Mouse (Mus musculus): ENCODE measurements at regions not wholly inside any gene's neighbourhood (a gene's known extent, or its start where the extent isn't known, plus 50 kb on each side); places are given as distances from the start of the nearest gene placed in this dataset.
A peak's percentile ranks its signal among the peaks of the same experiment; 100 is the strongest.

GRCm38 (mm10) chr10:21465362-21465761 lies 88.3 kb downstream of the Aldh8a1 start:
- no peak overlapping the region for H3K27ac ChIP-seq
- ATAC-seq (ENCODE audit: low FRiP score): peak; percentile 79
- H3K27me3 ChIP-seq: peaks cover 17% of the 10 kb centered on the region
- no peak overlapping the region for H3K4me3 ChIP-seq
- H3K9ac ChIP-seq: no peak overlapping the region
- WGBS: under 1% methylated on average over 15 of the region's 15 CpGs
- H3K4me2 ChIP-seq (replicated peaks): peak overlapping the region; percentile 30
- H3K36me3 ChIP-seq: no peaks in the 10 kb centered on the region
- H3K4me1 ChIP-seq: 0 out of 2 replicates have a peak, but pooled peaks cover 4% of the 10 kb centered on the region
- no peaks in the 10 kb centered on the region for H3K9me3 ChIP-seq (replicated peaks)

DNA sequence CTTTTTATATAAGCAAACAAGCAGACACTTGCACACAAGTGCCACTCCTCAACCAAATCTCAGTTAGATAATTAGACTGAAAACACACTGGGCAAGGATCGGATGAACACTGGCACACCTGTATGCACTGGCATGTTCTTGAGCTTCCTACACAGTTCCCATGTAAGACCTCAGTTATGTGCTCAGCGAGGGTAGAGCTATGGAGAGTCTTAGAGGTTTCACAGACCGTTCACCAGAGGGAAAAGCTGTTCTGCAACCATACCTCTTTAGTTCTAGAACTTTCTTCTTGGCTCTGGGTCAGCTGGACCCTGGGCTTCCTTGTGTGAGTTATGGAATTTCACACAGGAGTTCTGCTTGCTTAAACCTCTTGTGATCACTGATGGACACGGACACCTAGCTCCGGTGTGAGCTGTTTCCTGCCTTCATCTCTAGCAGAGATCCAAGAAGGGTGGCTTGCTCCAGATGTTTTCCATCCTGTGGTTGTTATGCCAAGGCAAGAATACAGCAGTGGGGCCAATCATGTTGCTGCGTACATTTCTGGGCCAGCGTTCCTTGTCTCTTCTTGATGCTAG lies 88.8 kb downstream of the Aldh8a1 start:
- 0 out of 2 replicates have a peak overlapping the region, but pooled peaks have one; percentile 30 for H3K4me2 ChIP-seq (replicated peaks)

DNA sequence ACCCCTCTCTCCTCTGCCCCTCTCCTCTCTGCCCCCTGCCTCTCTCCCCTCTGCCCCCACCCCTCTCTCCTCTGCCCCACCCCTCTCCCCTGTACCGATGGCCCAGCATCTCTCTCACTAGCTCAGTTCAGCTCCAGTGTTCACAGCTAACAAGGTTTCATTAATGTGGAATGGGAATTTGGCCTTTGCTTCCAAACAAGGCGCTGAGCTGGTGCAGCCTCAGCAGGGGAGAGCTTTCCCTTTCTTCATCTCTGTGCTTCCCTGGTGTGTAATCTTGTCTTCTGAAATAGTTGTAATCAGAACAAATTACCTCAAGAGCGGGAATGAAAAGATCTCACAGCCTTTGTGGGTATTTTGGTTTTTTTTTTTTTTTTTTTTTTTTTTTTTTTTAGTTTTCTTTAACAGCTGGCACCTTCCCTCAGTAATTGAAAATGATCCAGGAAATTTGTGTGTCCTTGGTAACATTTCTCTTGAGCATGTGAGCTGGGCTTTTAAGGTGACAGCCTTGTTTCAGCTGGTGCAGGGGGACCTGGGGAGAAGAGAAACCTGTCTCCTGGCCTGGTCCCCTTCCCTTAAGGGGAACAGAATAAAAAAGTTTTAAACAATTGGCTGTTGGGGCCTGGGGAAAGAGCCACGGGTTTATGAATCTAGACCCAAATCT lies 90.5 kb downstream of the Aldh8a1 start:
- ATAC-seq (ENCODE audit: low FRiP score): no peak
- Histone ChIP-seq H3K36me3 (no peaks in the 10 kb centered on the region), H3K9me3 (replicated peaks) (no peaks in the 10 kb centered on the region), H3K4me3 (no peak overlapping the region), H3K9ac (no peak overlapping the region), H3K4me1 (0 out of 2 replicates have a peak, but pooled peaks cover 4% of the 10 kb centered on the region), H3K27ac (no peak overlapping the region), H3K4me2 (replicated peaks) (no peak overlapping the region), H3K27me3 (peaks cover 17% of the 10 kb centered on the region)
- WGBS: 17% methylated on average over 4 of the region's 4 CpGs

More for the DNA sequence above, 88.8 kb downstream of the Aldh8a1 start:
- no peaks in the 10 kb centered on the region for H3K36me3 ChIP-seq
- H3K27me3 ChIP-seq: peaks cover 17% of the 10 kb centered on the region
- 0 out of 2 replicates have a peak, but pooled peaks cover 4% of the 10 kb centered on the region for H3K4me1 ChIP-seq
- 74% methylated on average over 7 of the region's 7 CpGs for WGBS
- no peaks in the 10 kb centered on the region for H3K9me3 ChIP-seq (replicated peaks)
- ATAC-seq (ENCODE audit: low FRiP score): peak; percentile 51; the same call in 1 of the 2 replicates
- H3K4me3 ChIP-seq: no peak overlapping the region
- H3K9ac ChIP-seq: no peak overlapping the region
- no peak overlapping the region for H3K27ac ChIP-seq

GRCm38 (mm10) chr10:21468421-21468820 lies 91.3 kb downstream of the Aldh8a1 start:
- no peak overlapping the region for H3K9ac ChIP-seq
- no peaks in the 10 kb centered on the region for H3K36me3 ChIP-seq
- 72% methylated on average over 10 of the region's 10 CpGs for WGBS
- H3K27ac ChIP-seq: no peak overlapping the region
- no peak overlapping the region for H3K4me3 ChIP-seq
- H3K9me3 ChIP-seq (replicated peaks): no peaks in the 10 kb centered on the region
- peaks cover 17% of the 10 kb centered on the region for H3K27me3 ChIP-seq
- no peak for ATAC-seq (ENCODE audit: low FRiP score)
- no peak overlapping the region for H3K4me2 ChIP-seq (replicated peaks)
- H3K4me1 ChIP-seq: 0 out of 2 replicates have a peak, but pooled peaks cover 4% of the 10 kb centered on the region

DNA sequence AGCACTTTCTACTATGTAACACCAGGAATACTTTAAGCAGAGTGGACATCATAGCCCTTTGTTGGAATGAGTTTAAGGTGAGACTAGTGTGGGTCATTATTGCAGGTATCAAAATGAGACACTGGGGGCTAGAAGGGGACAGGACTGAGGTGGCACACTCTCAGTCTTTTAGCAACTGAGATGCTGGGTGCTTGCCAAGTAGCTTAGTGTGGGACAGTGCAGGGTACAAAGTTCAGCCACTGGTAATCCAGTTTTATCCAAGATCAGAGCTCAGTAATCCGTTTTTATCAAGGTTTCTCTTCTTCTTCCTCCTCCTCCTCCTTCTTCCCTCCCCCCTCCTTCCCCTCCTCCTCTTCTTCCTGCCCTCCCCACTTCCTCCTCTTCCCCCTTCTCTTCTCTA lies 92.9 kb downstream of the Aldh8a1 start:
- Histone ChIP-seq H3K4me3 (no peak overlapping the region), H3K4me2 (replicated peaks) (no peak overlapping the region), H3K36me3 (no peaks in the 10 kb centered on the region), H3K9ac (no peak overlapping the region), H3K4me1 (0 out of 2 replicates have a peak, but pooled peaks cover 4% of the 10 kb centered on the region), H3K27ac (no peak overlapping the region), H3K27me3 (peaks cover 14% of the 10 kb centered on the region), H3K9me3 (replicated peaks) (no peaks in the 10 kb centered on the region)
- ATAC-seq (ENCODE audit: low FRiP score): no peak
- WGBS: 50% methylated on average over 1 of the region's 1 CpGs

GRCm38 (mm10) chr10:21470589-21470988 lies 93.5 kb downstream of the Aldh8a1 start:
- Histone ChIP-seq H3K4me2 (replicated peaks) (no peak overlapping the region), H3K36me3 (no peaks in the 10 kb centered on the region), H3K9ac (no peak overlapping the region), H3K9me3 (replicated peaks) (no peaks in the 10 kb centered on the region), H3K27me3 (peaks cover 12% of the 10 kb centered on the region; the same call in 1 of the 2 replicates), H3K27ac (no peak overlapping the region), H3K4me3 (no peak overlapping the region), H3K4me1 (0 out of 2 replicates have a peak, but pooled peaks cover 4% of the 10 kb centered on the region)
- 72% methylated on average over 20 of the region's 20 CpGs for WGBS
- ATAC-seq (ENCODE audit: low FRiP score): no peak

DNA sequence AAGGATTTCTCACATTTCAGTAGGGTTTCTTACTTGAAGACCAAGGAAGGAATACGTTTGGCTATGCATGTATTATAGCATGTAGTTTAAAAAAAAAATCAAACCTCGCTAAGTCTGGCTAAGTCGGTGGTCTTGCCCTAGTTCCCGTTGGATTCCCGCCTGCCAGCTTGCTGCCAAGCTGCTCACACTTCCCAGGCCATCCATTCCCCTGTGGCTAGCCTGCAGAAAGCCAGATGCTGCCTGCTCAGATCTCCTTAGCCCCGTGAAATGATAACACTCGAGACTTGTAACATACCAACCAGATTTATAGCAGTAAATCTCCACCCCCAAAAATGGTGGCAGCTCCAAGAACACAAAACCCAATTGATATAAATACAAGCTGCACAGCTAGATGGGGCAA lies 97.2 kb downstream of the Aldh8a1 start:
- no peak overlapping the region for H3K27ac ChIP-seq
- 69% methylated on average over 7 of the region's 7 CpGs for WGBS
- H3K4me2 ChIP-seq (replicated peaks): no peak overlapping the region
- no peaks in the 10 kb centered on the region for H3K36me3 ChIP-seq
- no peaks in the 10 kb centered on the region for H3K4me1 ChIP-seq
- no peak overlapping the region for H3K9ac ChIP-seq
- H3K9me3 ChIP-seq (replicated peaks): no peaks in the 10 kb centered on the region
- no peak for ATAC-seq (ENCODE audit: low FRiP score)
- H3K4me3 ChIP-seq: no peak overlapping the region
- H3K27me3 ChIP-seq: no peaks in the 10 kb centered on the region

DNA sequence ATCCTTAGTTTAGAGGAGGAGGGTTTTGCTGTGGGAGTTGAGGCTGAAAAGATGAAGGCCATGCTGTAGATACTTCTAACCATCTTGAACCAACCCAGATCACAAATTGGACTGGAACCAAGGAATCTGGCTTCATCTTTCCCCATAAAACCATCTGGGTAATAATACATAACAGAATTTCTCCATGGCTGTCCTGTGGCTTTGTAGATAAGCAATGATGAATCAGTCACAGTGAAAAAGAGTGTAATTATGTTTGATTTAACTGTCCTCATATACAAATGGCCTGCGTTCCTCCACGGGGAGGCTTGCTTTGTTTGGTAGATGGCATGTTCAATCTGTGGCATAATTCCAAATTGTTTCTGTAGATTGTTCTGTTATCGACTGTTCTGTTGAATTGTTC lies 100.9 kb downstream of the Aldh8a1 start:
- 88% methylated on average over 3 of the region's 3 CpGs for WGBS
- ATAC-seq (ENCODE audit: low FRiP score): no peak
- Histone ChIP-seq H3K9ac (no peak overlapping the region), H3K27me3 (no peaks in the 10 kb centered on the region), H3K4me3 (no peak overlapping the region), H3K36me3 (no peaks in the 10 kb centered on the region), H3K27ac (no peak overlapping the region), H3K9me3 (replicated peaks) (0 out of 2 replicates have a peak, but pooled peaks cover 10% of the 10 kb centered on the region), H3K4me2 (replicated peaks) (no peak overlapping the region), H3K4me1 (no peaks in the 10 kb centered on the region)

DNA sequence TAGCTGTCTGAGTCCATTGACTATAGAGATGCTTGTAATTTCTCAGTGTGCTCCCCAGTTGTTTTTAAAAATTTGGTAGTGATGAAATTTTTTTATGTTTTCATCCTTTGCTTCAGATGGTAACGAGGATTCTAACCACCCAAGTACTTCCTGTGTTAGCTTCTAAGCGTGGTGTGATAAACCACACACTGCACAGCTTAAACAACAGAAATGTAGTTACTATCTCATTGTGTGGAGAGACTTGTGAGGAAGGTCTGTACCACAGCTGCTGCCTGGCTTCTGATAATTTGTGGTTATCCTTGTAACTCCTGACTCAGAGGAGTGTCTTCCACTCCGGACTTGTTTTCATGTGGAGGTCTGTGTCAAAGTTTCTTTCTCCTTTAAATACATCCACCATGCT lies 102.3 kb downstream of the Aldh8a1 start:
- Histone ChIP-seq H3K4me2 (replicated peaks) (no peak overlapping the region), H3K9ac (no peak overlapping the region), H3K4me1 (no peaks in the 10 kb centered on the region), H3K27ac (no peak overlapping the region), H3K36me3 (no peaks in the 10 kb centered on the region), H3K27me3 (no peaks in the 10 kb centered on the region), H3K9me3 (replicated peaks) (0 out of 2 replicates have a peak, but pooled peaks cover 10% of the 10 kb centered on the region), H3K4me3 (no peak overlapping the region)
- no peak for ATAC-seq (ENCODE audit: low FRiP score)
- WGBS: 94% methylated on average over 3 of the region's 3 CpGs

DNA sequence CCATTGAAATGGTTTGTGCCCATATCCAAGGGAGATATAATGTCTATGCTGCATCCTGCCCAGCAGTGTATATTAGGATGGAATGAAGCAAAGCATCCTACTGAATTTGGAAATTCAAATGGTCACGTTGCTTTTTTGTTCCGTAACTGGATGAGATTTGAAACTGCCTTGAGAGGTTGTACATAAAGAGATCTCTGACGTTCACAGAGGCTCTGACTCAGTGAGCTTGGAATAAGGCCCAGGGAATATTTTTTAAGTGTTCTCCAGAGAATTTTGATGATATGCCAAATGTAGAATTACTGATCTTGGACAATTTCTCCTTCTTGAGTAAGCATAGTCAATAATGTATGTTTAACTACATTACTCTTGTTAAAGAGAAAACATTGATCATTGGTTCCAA lies 104.2 kb downstream of the Aldh8a1 start:
- H3K9ac ChIP-seq: no peak overlapping the region
- no peaks in the 10 kb centered on the region for H3K36me3 ChIP-seq
- no peak for ATAC-seq (ENCODE audit: low FRiP score)
- 92% methylated on average over 3 of the region's 3 CpGs for WGBS
- no peaks in the 10 kb centered on the region for H3K27me3 ChIP-seq
- H3K27ac ChIP-seq: no peak overlapping the region
- H3K9me3 ChIP-seq (replicated peaks): 0 out of 2 replicates have a peak, but pooled peaks cover 10% of the 10 kb centered on the region
- no peak overlapping the region for H3K4me3 ChIP-seq
- 0 out of 2 replicates have a peak, but pooled peaks cover 3% of the 10 kb centered on the region for H3K4me1 ChIP-seq
- H3K4me2 ChIP-seq (replicated peaks): no peak overlapping the region

GRCm38 (mm10) chr10:21482055-21482454 lies 105.0 kb downstream of the Aldh8a1 start:
- no peak overlapping the region for H3K4me3 ChIP-seq
- H3K9me3 ChIP-seq (replicated peaks): 0 out of 2 replicates have a peak, but pooled peaks cover 10% of the 10 kb centered on the region
- 71% methylated on average over 4 of the region's 4 CpGs for WGBS
- no peak for ATAC-seq (ENCODE audit: low FRiP score)
- no peaks in the 10 kb centered on the region for H3K36me3 ChIP-seq
- H3K4me2 ChIP-seq (replicated peaks): no peak overlapping the region
- no peak overlapping the region for H3K9ac ChIP-seq
- no peak overlapping the region for H3K27ac ChIP-seq
- H3K27me3 ChIP-seq: no peaks in the 10 kb centered on the region
- 0 out of 2 replicates have a peak, but pooled peaks cover 3% of the 10 kb centered on the region for H3K4me1 ChIP-seq

- Histone ChIP-seq H3K4me2 (replicated peaks) (no peak overlapping the region), H3K4me1 (0 out of 2 replicates have a peak, but pooled peaks cover 3% of the 10 kb centered on the region), H3K27me3 (no peaks in the 10 kb centered on the region), H3K27ac (no peak overlapping the region), H3K4me3 (no peak overlapping the region), H3K36me3 (no peaks in the 10 kb centered on the region), H3K9ac (no peak overlapping the region), H3K9me3 (replicated peaks) (0 out of 2 replicates have a peak, but pooled peaks cover 10% of the 10 kb centered on the region)
- no peak for ATAC-seq (ENCODE audit: low FRiP score)
- WGBS: 88% methylated on average over 9 of the region's 9 CpGs
Measured at GRCm38 (mm10) chr10:21482659-21483058, 105.6 kb downstream of the Aldh8a1 start.
